Mouse (Mus musculus) hindbrain, postnatal 0 days (tissue): ENCODE results near the gene Nmnat1. TPM values are rescaled to one million over a fixed set of nuclear protein-coding genes. Genes with fewer than 3 reads are reported as not detected.

Source experiments
- ATAC-seq: fragments of 200-750 bp; cut with Nextera tagmentation; 2 replicates; pipeline ENCODE4 v1.8.0; 2017; ENCODE audit warnings: mild to moderate bottlenecking, moderate TSS enrichment, moderate library complexity
- DNase-seq: peaks from one replicate; pipeline ENCODE4 v3.0.0-alpha.2; 2015; ENCODE audit warnings: low spot score
- H3K27ac ChIP-seq: fragments of 300-500 bp; sonication (generic); 2 replicates; pipeline ENCODE4 v1.5.1; 2014; ENCODE audit warnings: mild to moderate bottlenecking
- H3K27me3 ChIP-seq: fragments of 300-500 bp; sonication (generic); 2 replicates; pipeline ENCODE4 v1.6.1; 2014; ENCODE audit warnings: low read length, mixed read lengths; ENCODE audit not compliant: insufficient read depth
- H3K36me3 ChIP-seq: fragments of 300-500 bp; sonication (generic); 2 replicates; pipeline ENCODE4 v1.6.1; 2014; ENCODE audit warnings: low read length, mixed read lengths; ENCODE audit not compliant: insufficient read depth
- H3K4me1 ChIP-seq: fragments of 300-500 bp; sonication (generic); 2 replicates; pipeline ENCODE4 v1.6.1; 2014; ENCODE audit warnings: antibody characterized with exemption, low read length, mixed read lengths; ENCODE audit not compliant: insufficient read depth
- H3K4me2 ChIP-seq: fragments of 300-500 bp; sonication (generic); 2 replicates; pipeline ENCODE4 v1.6.1; 2014; ENCODE audit warnings: low read depth, mild to moderate bottlenecking, low read length, moderate library complexity, mixed read lengths
- H3K4me3 ChIP-seq: fragments of 300-500 bp; sonication (generic); 2 replicates; pipeline ENCODE4 v1.5.1; 2014; ENCODE audit warnings: low read length
- H3K9ac ChIP-seq: fragments of 300-500 bp; sonication (generic); replicated peaks from 2 replicates; pipeline ENCODE4 v1.6.1; 2014; ENCODE audit warnings: mild to moderate bottlenecking, low read length, moderate library complexity, mixed read lengths
- H3K9me3 ChIP-seq: fragments of 300-500 bp; sonication (generic); 2 replicates; pipeline ENCODE4 v1.6.1; 2016; ENCODE audit warnings: low read length, mixed read lengths
- CTCF ChIP-seq: IDR thresholded peaks from 2 replicates; pipeline ENCODE4 v1.5.1; 2016; ENCODE audit warnings: antibody characterized with exemption, control low read depth, low read depth
- WGBS: fragments of 180-500 bp; shearing (Covaris S2); extraction: QIAGEN DNeasy Blood & Tissue Kit; methylation state at CpG from one replicate; pipeline ENCODE4 v1.1.7; 2014; 5-methylcytosine and 5-hydroxymethylcytosine counted together
- polyA plus RNA-seq: library from polyadenylated mRNA; unstranded; fragments of >200 nt; fragmentation: Nextera tagmentation; extraction: Ambion mirVana; gene quantifications from 2 replicates; pipeline ENCODE4 v1.2.1, GENCODE M21; 2015
- total RNA-seq: library from RNA; depleted of rRNA; stranded (reverse); fragments of >200 nt; gene quantifications from 2 replicates; pipeline ENCODE4 v1.2.3, GENCODE M21; 2014; rRNA removed

The Nmnat1 gene
- total RNA-seq (8.4 and 9.9 TPM in 2 replicates), polyA plus RNA-seq (7.1 and 7.8 TPM in 2 replicates)

GRCm38 (mm10) chr4:149485053-149485824 is at the start of gene Nmnat1, which contains the start of gene Lzic:
Gene Nmnat1, minus strand, starts transcription at chr4:149485202.
Gene Lzic, plus strand, starts transcription at chr4:149485229.
- H3K4me1 ChIP-seq: peaks cover 10% of the 10 kb centered on the region; the same call in 1 of the 2 replicates
- no peaks in the 10 kb centered on the region for H3K27me3 ChIP-seq
- peak within 1 kb of the TSS; percentile 61 for H3K4me3 ChIP-seq
- H3K9me3 ChIP-seq: no peaks in the 10 kb centered on the region
- peak; percentile 97 for DNase-seq
- peaks cover 26% of the 10 kb centered on the region for H3K36me3 ChIP-seq
- peak; percentile 99 for ATAC-seq
- 0 out of 2 replicates have a peak, but pooled peaks have one; percentile 19 for TF ChIP-seq CTCF
- peak within 1 kb of the TSS; percentile 86 for H3K4me2 ChIP-seq
- 0% methylated on average over 60 of the region's 60 CpGs for WGBS
- H3K27ac ChIP-seq: peak within 1 kb of the TSS; percentile 79
- peak within 1 kb of the TSS; percentile 69 for H3K9ac ChIP-seq

GRCm38 (mm10) chr4:149529691-149530090 is 44.7 kb upstream of the Nmnat1 start:
- no peaks in the 10 kb centered on the region for H3K36me3 ChIP-seq
- no peak overlapping the region for H3K4me2 ChIP-seq
- no peak for ATAC-seq

GRCm38 (mm10) chr4:149527621-149528354 is 42.8 kb upstream of the Nmnat1 start:
- no peak for TF ChIP-seq CTCF
- Histone ChIP-seq H3K9ac (no peak overlapping the region), H3K4me2 (no peak overlapping the region), H3K9me3 (no peaks in the 10 kb centered on the region), H3K4me3 (no peak overlapping the region), H3K4me1 (0 out of 2 replicates have a peak, but pooled peaks cover 8% of the 10 kb centered on the region), H3K27me3 (no peaks in the 10 kb centered on the region), H3K36me3 (no peaks in the 10 kb centered on the region), H3K27ac (no peak overlapping the region)
- DNase-seq (no peak), ATAC-seq (no peak)
- WGBS: 77% methylated on average over 15 of the region's 15 CpGs

More at GRCm38 (mm10) chr4:149529691-149530090, 44.7 kb upstream of the Nmnat1 start:
- H3K27me3 ChIP-seq: no peaks in the 10 kb centered on the region
- H3K9me3 ChIP-seq: no peaks in the 10 kb centered on the region
- no peak overlapping the region for H3K4me3 ChIP-seq
- no peak for DNase-seq
- WGBS: 76% methylated on average over 6 of the region's 6 CpGs
- no peak overlapping the region for H3K27ac ChIP-seq
- TF ChIP-seq CTCF: no peak
- H3K9ac ChIP-seq: no peak overlapping the region
- 0 out of 2 replicates have a peak, but pooled peaks cover 4% of the 10 kb centered on the region for H3K4me1 ChIP-seq

DNA sequence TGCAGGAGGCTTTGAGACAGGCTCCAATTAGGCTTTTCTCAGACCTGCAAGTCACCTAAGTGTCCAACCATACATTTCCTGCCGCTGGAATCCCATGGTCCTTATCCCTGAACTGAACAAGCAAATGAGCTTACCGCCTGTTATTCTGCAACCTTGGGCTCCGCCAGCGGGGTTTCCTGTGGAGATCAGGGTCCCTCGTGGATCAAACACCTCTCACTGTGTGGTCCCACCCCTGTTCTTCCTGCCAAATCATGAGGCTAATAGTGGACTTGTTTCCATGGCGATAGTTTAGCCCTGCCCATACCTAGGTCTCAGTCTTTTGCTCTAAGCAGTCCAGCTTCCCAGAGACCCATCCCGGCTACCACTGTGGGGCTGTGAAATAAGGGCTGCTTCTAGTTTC is 41.3 kb upstream of the Nmnat1 start:
- Histone ChIP-seq H3K4me3 (no peak overlapping the region), H3K9me3 (no peaks in the 10 kb centered on the region), H3K27me3 (no peaks in the 10 kb centered on the region), H3K36me3 (no peaks in the 10 kb centered on the region), H3K27ac (no peak overlapping the region; the same call in 1 of the 2 replicates), H3K9ac (no peak overlapping the region), H3K4me2 (no peak overlapping the region), H3K4me1 (0 out of 2 replicates have a peak, but pooled peaks cover 8% of the 10 kb centered on the region)
- peak; percentile 47; the same call in 1 of the 2 replicates for ATAC-seq
- TF ChIP-seq CTCF: no peak
- 39% methylated on average over 7 of the region's 7 CpGs for WGBS
- DNase-seq: no peak

GRCm38 (mm10) chr4:149525811-149526210 is 40.8 kb upstream of the Nmnat1 start:
- no peaks in the 10 kb centered on the region for H3K36me3 ChIP-seq
- H3K4me1 ChIP-seq: 0 out of 2 replicates have a peak, but pooled peaks cover 8% of the 10 kb centered on the region
- DNase-seq (no peak), ATAC-seq (no peak)
- H3K27me3 ChIP-seq: no peaks in the 10 kb centered on the region
- H3K27ac ChIP-seq: no peak overlapping the region; the same call in 1 of the 2 replicates
- no peak overlapping the region for H3K4me3 ChIP-seq
- H3K9me3 ChIP-seq: no peaks in the 10 kb centered on the region
- no peak overlapping the region for H3K9ac ChIP-seq
- WGBS: 76% methylated on average over 6 of the region's 6 CpGs
- no peak overlapping the region for H3K4me2 ChIP-seq
- TF ChIP-seq CTCF: no peak

GRCm38 (mm10) chr4:149525170-149525569 is 40.2 kb upstream of the Nmnat1 start:
- H3K4me2 ChIP-seq: no peak overlapping the region
- WGBS: 85% methylated on average over 4 of the region's 4 CpGs
- H3K9ac ChIP-seq: no peak overlapping the region
- DNase-seq: no peak
- no peak for ATAC-seq
- no peaks in the 10 kb centered on the region for H3K36me3 ChIP-seq
- no peak overlapping the region for H3K4me3 ChIP-seq
- H3K9me3 ChIP-seq: no peaks in the 10 kb centered on the region
- no peak overlapping the region for H3K27ac ChIP-seq
- TF ChIP-seq CTCF: no peak
- H3K4me1 ChIP-seq: 0 out of 2 replicates have a peak, but pooled peaks cover 12% of the 10 kb centered on the region
- H3K27me3 ChIP-seq: no peaks in the 10 kb centered on the region
